Comparison of ENCODE assay signal across 9 mouse cellular contexts in genomic region chr11:90142393-90142792, GRCm38 (mm10). TPM values are rescaled to one million over a fixed set of nuclear protein-coding genes. Genes with fewer than 3 reads are reported as not detected.
DNase-seq lines count a peak whose midpoint lies in the region; ATAC-seq and TF ChIP-seq lines count a peak whose summit lies in the region.
"Had no signal": no experiment of that assay in that cellular context is flagged by ENCODE, and none has a peak within 500 bp of the region (broad histone marks: within the 10 kb centered on the region; RNA-seq: fewer than 3 reads in every experiment).

No protein-coding gene starts in this region.

- H3K9me3 ChIP-seq in liver, embryonic 12.5 days (replicated peaks) = no peaks in the 10 kb centered on the region
- no peaks in the 10 kb centered on the region for H3K9me3 ChIP-seq in heart, embryonic 13.5 days
- no peaks in the 10 kb centered on the region for H3K9me3 ChIP-seq in lung, embryonic 14.5 days (ENCODE audit: low read depth, low read length)
- H3K9me3 ChIP-seq in liver, postnatal 0 days (ENCODE audit: low read length) = no peaks in the 10 kb centered on the region

- no peak for TF ChIP-seq EP300 in liver, postnatal 0 days (IDR thresholded peaks at IDR 0.05; ENCODE audit: low read depth)

- peaks cover 5% of the 10 kb centered on the region; the same call in 1 of the 2 replicates for H3K4me1 ChIP-seq in liver, adult 2 months (ENCODE audit: control insufficient read depth, insufficient read depth, low read length)
- no peaks in the 10 kb centered on the region for H3K4me1 ChIP-seq in liver, embryonic 12.5 days
- peaks cover 18% of the 10 kb centered on the region for H3K4me1 ChIP-seq in heart, embryonic 13.5 days
- no peaks in the 10 kb centered on the region for H3K4me1 ChIP-seq in lung, embryonic 14.5 days (ENCODE audit: insufficient read depth)
- no peaks in the 10 kb centered on the region for H3K4me1 ChIP-seq in testis, adult 2 months (ENCODE audit: control insufficient read depth, insufficient read depth, low read length)
- no peaks in the 10 kb centered on the region for H3K4me1 ChIP-seq in liver, postnatal 0 days (ENCODE audit: insufficient read depth)

- no peaks in the 10 kb centered on the region for H3K79me2 ChIP-seq in liver, adult 2 months (ENCODE audit: control insufficient read depth, insufficient read depth, low read length)

- ATAC-seq in liver, embryonic 12.5 days = no peak
- no peak for ATAC-seq in heart, embryonic 13.5 days (ENCODE audit: extremely low read depth, insufficient number of reproducible peaks, low FRiP score, low TSS enrichment)
- peak; percentile 80 for ATAC-seq in lung, embryonic 14.5 days (ENCODE audit: insufficient read depth)
- no peak for ATAC-seq in liver, postnatal 0 days
- ATAC-seq: Patski had no signal

- H3K4me3 ChIP-seq in liver, adult 2 months (ENCODE audit: insufficient read depth, low read depth, low read length) = no peak overlapping the region
- no peak overlapping the region for H3K4me3 ChIP-seq in liver, embryonic 12.5 days
- H3K4me3 ChIP-seq in heart, embryonic 13.5 days = no peak overlapping the region
- no peak overlapping the region for H3K4me3 ChIP-seq in lung, embryonic 14.5 days (ENCODE audit: low read depth, low read length)
- no peak overlapping the region for H3K4me3 ChIP-seq in testis, adult 2 months (ENCODE audit: control insufficient read depth, low read depth, low read length)
- no peak overlapping the region for H3K4me3 ChIP-seq in liver, postnatal 0 days (ENCODE audit: low read depth, low read length)

- no peaks in the 10 kb centered on the region for H3K27me3 ChIP-seq in liver, adult 2 months (ENCODE audit: control insufficient read depth, insufficient read depth, low read length)
- H3K27me3 ChIP-seq in liver, embryonic 12.5 days (replicated peaks) = no peaks in the 10 kb centered on the region
- H3K27me3 ChIP-seq in heart, embryonic 13.5 days (replicated peaks) = no peaks in the 10 kb centered on the region
- H3K27me3 ChIP-seq in lung, embryonic 14.5 days (ENCODE audit: insufficient read depth, low read length) = no peaks in the 10 kb centered on the region
- no peaks in the 10 kb centered on the region for H3K27me3 ChIP-seq in testis, adult 2 months (ENCODE audit: control insufficient read depth, insufficient read depth, low read length)
- no peaks in the 10 kb centered on the region for H3K27me3 ChIP-seq in liver, postnatal 0 days (ENCODE audit: insufficient read depth, low read length)

- H3K27ac ChIP-seq in liver, adult 2 months (replicated peaks; ENCODE audit: insufficient read depth, low read depth, low read length) = no peak overlapping the region
- H3K27ac ChIP-seq in liver, embryonic 12.5 days = no peak overlapping the region
- H3K27ac ChIP-seq in heart, embryonic 13.5 days (replicated peaks) = peak overlapping the region; percentile 69
- H3K27ac ChIP-seq in lung, embryonic 14.5 days (ENCODE audit: low read depth) = no peak overlapping the region
- peak overlapping the region; percentile 68 for H3K27ac ChIP-seq in testis, adult 2 months (ENCODE audit: control insufficient read depth, insufficient read depth, low read depth, low read length)
- no peak overlapping the region for H3K27ac ChIP-seq in liver, postnatal 0 days (ENCODE audit: low read depth)

- TF ChIP-seq POLR2A in liver, adult 2 months (IDR thresholded peaks at IDR 0.05; ENCODE audit: extremely low read depth, insufficient read depth, low read length) = no peak
- TF ChIP-seq POLR2A in testis, adult 2 months (IDR thresholded peaks at IDR 0.05; ENCODE audit: control insufficient read depth, low read depth, low read length) = no peak

- no peak overlapping the region for H3K9ac ChIP-seq in liver, adult 2 months (ENCODE audit: low read depth, low read length)
- H3K9ac ChIP-seq in liver, embryonic 12.5 days = no peak overlapping the region
- H3K9ac ChIP-seq in heart, embryonic 13.5 days = no peak overlapping the region
- no peak overlapping the region for H3K9ac ChIP-seq in lung, embryonic 14.5 days
- H3K9ac ChIP-seq in liver, postnatal 0 days (replicated peaks) = no peak overlapping the region

- H3K4me2 ChIP-seq in liver, embryonic 12.5 days = no peak overlapping the region
- no peak overlapping the region for H3K4me2 ChIP-seq in heart, embryonic 13.5 days
- no peak overlapping the region for H3K4me2 ChIP-seq in lung, embryonic 14.5 days
- no peak overlapping the region for H3K4me2 ChIP-seq in liver, postnatal 0 days (ENCODE audit: low read depth, low read length)

- WGBS in liver, adult 2 months = 47% methylated on average over 4 of the region's 4 CpGs
- WGBS in liver, embryonic 12.5 days (ENCODE audit: insufficient replicate concordance) = 48% methylated on average over 4 of the region's 4 CpGs
- 33% methylated on average over 4 of the region's 4 CpGs for WGBS in heart, embryonic 13.5 days
- WGBS in lung, embryonic 14.5 days = 31% methylated on average over 4 of the region's 4 CpGs
- 63% methylated on average over 4 of the region's 4 CpGs for WGBS in liver, postnatal 0 days (ENCODE audit: insufficient replicate concordance)

- peak; percentile 84 for DNase-seq in liver, adult 2 months (ENCODE audit: extremely low read depth, low read depth, low spot score)
- peak; percentile 66 to 78 for DNase-seq in cerebellum, postnatal 10 days
- peak; percentile 70 for DNase-seq in lung, embryonic 14.5 days
- DNase-seq in thymus, postnatal 0 days (ENCODE audit: low spot score) = no peak
- no peak for DNase-seq in liver, postnatal 0 days

- H3K36me3 ChIP-seq in liver, adult 2 months (ENCODE audit: control insufficient read depth, insufficient read depth, low read length) = no peaks in the 10 kb centered on the region
- H3K36me3 ChIP-seq in liver, embryonic 12.5 days = no peaks in the 10 kb centered on the region
- no peaks in the 10 kb centered on the region for H3K36me3 ChIP-seq in heart, embryonic 13.5 days
- no peaks in the 10 kb centered on the region for H3K36me3 ChIP-seq in lung, embryonic 14.5 days (ENCODE audit: insufficient read depth)
- H3K36me3 ChIP-seq in testis, adult 2 months (ENCODE audit: control insufficient read depth, insufficient read depth, low read length) = no peaks in the 10 kb centered on the region
- H3K36me3 ChIP-seq in liver, postnatal 0 days (replicated peaks; ENCODE audit: insufficient read depth, low read length) = no peaks in the 10 kb centered on the region

- TF ChIP-seq CTCF in liver, adult 2 months (IDR thresholded peaks at IDR 0.05; ENCODE audit: low read depth, low read length) = no peak
- TF ChIP-seq CTCF in lung, embryonic 14.5 days (IDR thresholded peaks at IDR 0.05; ENCODE audit: low read depth) = no peak
- no peak for TF ChIP-seq CTCF in testis, adult 2 months (IDR thresholded peaks at IDR 0.05; ENCODE audit: control insufficient read depth, insufficient read depth, insufficient replicate concordance, low read depth, low read length)
- no peak for TF ChIP-seq CTCF in liver, postnatal 0 days (IDR thresholded peaks at IDR 0.05; ENCODE audit: low read depth)

RNA-seq across cellular contexts. Expression of gene Gm45716, which starts 45.1 kb away (rescaled TPM):
- total RNA-seq in liver, adult 2 months (2014; rRNA removed) = 3.6 and 4.9 TPM in 2 replicates
- 1.9 and 2.5 TPM in 2 replicates for polyA plus RNA-seq in liver, adult 2 months (2012; rRNA removed)
- polyA plus RNA-seq in liver, embryonic 12.5 days (2016; fragmentation: Nextera tagmentation; extraction: Ambion mirVana) = 3.0 and 3.4 TPM in 2 replicates
- polyA plus RNA-seq in heart, embryonic 13.5 days (2015; fragmentation: Nextera tagmentation; extraction: Ambion mirVana) = 42.2 and 52.1 TPM in 2 replicates
- polyA plus RNA-seq in lung, embryonic 14.5 days (2014; fragmentation: Nextera tagmentation; extraction: Ambion mirVana) = 7.3 and 10.6 TPM in 2 replicates
- polyA plus RNA-seq in testis, adult 2 months (2012; rRNA removed) = 0.55 and 0.63 TPM in 2 replicates
- polyA plus RNA-seq in thymus, postnatal 0 days (2015; fragmentation: Nextera tagmentation; extraction: Ambion mirVana) = 19.6 and 25.6 TPM in 2 replicates
- 48.7 and 56.5 TPM in 2 replicates for polyA plus RNA-seq in liver, postnatal 0 days (2015; fragmentation: Nextera tagmentation; extraction: Ambion mirVana)

Comparison
In these comparisons a context has a peak if more than half of its experiments do, and no peak if none do; other contexts are left out.
1. DNase-seq: peak in liver, adult 2 months (single experiment), cerebellum, postnatal 10 days (2 of 2) and lung, embryonic 14.5 days (single experiment); none in thymus, postnatal 0 days (single experiment) and liver, postnatal 0 days (single experiment).
2. H3K27ac ChIP-seq: peak in heart, embryonic 13.5 days (single experiment) and testis, adult 2 months (single experiment); none in liver, adult 2 months (single experiment), liver, embryonic 12.5 days (single experiment), lung, embryonic 14.5 days (single experiment) and liver, postnatal 0 days (single experiment).